Mouse (Mus musculus) heart, adult 2 months (tissue): ENCODE results near the gene Pip4k2c. TPM values are rescaled to one million over a fixed set of nuclear protein-coding genes. Genes with fewer than 3 reads are reported as not detected.

Source experiments
- DNase-seq, 2 experiments: peaks; one replicate each; pipeline ENCODE4 v3.0.0; 2021
- H3K27ac ChIP-seq: fragments of 200-600 bp; 2 replicates; pipeline ENCODE4 v1.8.1; 2022
- H3K27me3 ChIP-seq: fragments of 200-500 bp; 2 replicates; pipeline ENCODE4 v1.6.1; 2012; ENCODE audit warnings: mild to moderate bottlenecking, low read length, inconsistent platforms, mixed read lengths; ENCODE audit not compliant: control insufficient read depth, insufficient read depth
- H3K36me3 ChIP-seq: fragments of 200-500 bp; 2 replicates; pipeline ENCODE4 v1.6.1; 2012; ENCODE audit warnings: low read length, inconsistent platforms; ENCODE audit not compliant: control insufficient read depth, insufficient read depth
- H3K4me1 ChIP-seq: fragments of 200-500 bp; 2 replicates; pipeline ENCODE4 v1.6.1; 2011; ENCODE audit warnings: low read length; ENCODE audit not compliant: control insufficient read depth, insufficient read depth
- H3K4me3 ChIP-seq: fragments of 200-600 bp; 2 replicates; pipeline ENCODE4 v1.8.1; 2022
- H3K79me2 ChIP-seq: fragments of 200-500 bp; replicated peaks from 2 replicates; pipeline ENCODE4 v1.6.1; 2012; ENCODE audit warnings: mild to moderate bottlenecking, inconsistent platforms, low read length, moderate library complexity, mixed read lengths; ENCODE audit not compliant: control insufficient read depth, insufficient read depth
- H3K9ac ChIP-seq: fragments of 200-500 bp; 2 replicates; pipeline ENCODE4 v1.6.1; 2012; ENCODE audit warnings: low read depth, mild to moderate bottlenecking, control low read depth, inconsistent platforms, low read length, mixed read lengths
- CTCF ChIP-seq: fragments of 200-600 bp; IDR thresholded peaks from 2 replicates; pipeline ENCODE4 v1.8.1; 2022; ENCODE audit warnings: antibody characterized with exemption, mild to moderate bottlenecking, moderate library complexity
- EP300 ChIP-seq: fragments of 200-500 bp; IDR thresholded peaks from 2 replicates; pipeline ENCODE4 v1.6.1; 2011; ENCODE audit warnings: low read depth, low read length, control low read depth; ENCODE audit not compliant: insufficient read depth
- POLR2A ChIP-seq: fragments of 200-500 bp; IDR thresholded peaks from 2 replicates; pipeline ENCODE4 v1.6.1; 2011; ENCODE audit warnings: mild to moderate bottlenecking, low read depth, low read length, control low read depth; ENCODE audit not compliant: insufficient read depth
- WGBS: fragments of 180-500 bp; shearing (Covaris S2); methylation state at CpG from one replicate; pipeline ENCODE4 v1.1.7; 2018; 5-methylcytosine and 5-hydroxymethylcytosine counted together
- intact Hi-C: fragments of 180-260 bp; cut with DNase I; formaldehyde crosslinking; loops from one replicate; pipeline ENCODE4 v1.15.1; 2025
- polyA plus RNA-seq: library from polyadenylated mRNA; depleted of rRNA; stranded (reverse); fragments of >200 nt; gene quantifications from 2 replicates; pipeline ENCODE4 v1.2.3, GENCODE M21; 2012
- total RNA-seq, 2 experiments: library from RNA; stranded (reverse); gene quantifications; 2 replicates each; pipeline ENCODE4 v1.2.3; 2021

The Pip4k2c gene
- total and polyA plus RNA-seq, 3 experiments, result 25.7 to 29.0 (median 28.8) TPM

GRCm38 (mm10) chr10:127190398-127191190 is 20.8 kb downstream of the Pip4k2c start:
- H3K4me3 ChIP-seq, result no peak overlapping the region; the same call in 1 of the 2 replicates
- intact Hi-C loops, result no loop called here
- H3K27me3 ChIP-seq, result no peaks in the 10 kb centered on the region
- H3K27ac ChIP-seq, result peak overlapping the region; percentile 79
- DNase-seq, result peak in 1 of 2 experiments; percentile 30
- H3K79me2 ChIP-seq, result no peaks in the 10 kb centered on the region
- no peak for TF ChIP-seq EP300
- no peak; the same call in 1 of the 2 replicates for TF ChIP-seq POLR2A
- TF ChIP-seq CTCF, result no peak
- H3K36me3 ChIP-seq, result no peaks in the 10 kb centered on the region
- WGBS, result 48% methylated on average over 14 of the region's 14 CpGs
- peak overlapping the region; percentile 77 for H3K9ac ChIP-seq
- H3K4me1 ChIP-seq, result peaks cover 1% of the 10 kb centered on the region; the same call in 1 of the 2 replicates

DNA sequence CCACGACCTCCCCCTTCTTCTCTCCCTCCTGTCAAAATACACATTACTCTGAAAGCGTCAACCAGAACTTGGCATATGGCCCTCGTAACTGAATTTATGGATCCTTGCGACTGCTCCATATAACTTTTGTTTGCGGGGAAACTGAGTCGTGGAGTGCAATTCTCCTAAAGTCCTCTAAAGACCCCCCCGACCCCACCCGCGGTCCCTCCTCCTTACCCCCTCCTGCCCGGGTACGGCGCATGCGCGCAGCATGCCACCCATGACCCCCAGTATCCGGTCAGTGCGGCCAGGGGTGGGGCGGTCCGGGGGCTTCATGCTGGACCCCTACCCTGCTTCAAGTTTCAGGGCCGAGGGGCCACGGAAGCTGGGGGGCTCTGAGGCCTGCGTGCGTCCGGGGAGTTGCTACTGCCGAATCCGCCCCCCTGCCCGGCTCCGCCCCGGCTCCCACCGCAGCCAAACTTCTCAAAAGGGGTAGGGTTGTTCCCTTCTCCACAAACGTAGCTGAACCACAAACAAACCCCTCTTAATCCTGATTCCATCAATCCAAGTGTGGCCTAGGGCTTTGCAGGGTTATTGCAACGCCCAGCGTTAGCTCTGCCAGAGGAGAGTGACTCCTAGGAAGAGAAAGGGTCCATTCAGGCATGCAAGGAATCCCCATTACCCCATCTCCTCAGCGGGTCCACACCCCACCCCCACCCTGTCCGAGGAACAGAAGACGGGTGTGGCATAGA is 21.6 kb downstream of the Pip4k2c start, which contains the start of gene Arhgef25:
Gene Arhgef25 (minus strand): TSS at position 433 of the 731 bp plus-strand sequence.
- no peaks in the 10 kb centered on the region for H3K27me3 ChIP-seq
- peak within 1 kb of the TSS; percentile 77 for H3K9ac ChIP-seq
- 8% methylated on average over 33 of the region's 35 CpGs for WGBS
- DNase-seq, result peak; percentile 80 to 83
- TF ChIP-seq POLR2A (no peak; the same call in 1 of the 2 replicates), CTCF (no peak), EP300 (no peak; the same call in 1 of the 2 replicates)
- intact Hi-C loops, result no loop called here
- peak within 1 kb of the TSS; percentile 79 for H3K27ac ChIP-seq
- H3K36me3 ChIP-seq, result no peaks in the 10 kb centered on the region
- peak within 1 kb of the TSS; percentile 66 for H3K4me3 ChIP-seq
- peaks cover 1% of the 10 kb centered on the region for H3K4me1 ChIP-seq
- H3K79me2 ChIP-seq, result no peaks in the 10 kb centered on the region

GRCm38 (mm10) chr10:127189116-127189650 is 22.2 kb downstream of the Pip4k2c start:
- no peaks in the 10 kb centered on the region for H3K27me3 ChIP-seq
- peak overlapping the region; percentile 79 for H3K27ac ChIP-seq
- WGBS, result 1% methylated on average over 25 of the region's 26 CpGs
- peaks cover 1% of the 10 kb centered on the region for H3K4me1 ChIP-seq
- peak overlapping the region; percentile 77 for H3K9ac ChIP-seq
- TF ChIP-seq CTCF, result no peak
- no peak for TF ChIP-seq EP300
- peak; percentile 43 for TF ChIP-seq POLR2A
- H3K4me3 ChIP-seq, result peak overlapping the region; percentile 66
- intact Hi-C loops, result no loop called here
- DNase-seq, result peak; percentile 73 to 76
- H3K79me2 ChIP-seq, result no peaks in the 10 kb centered on the region
- no peaks in the 10 kb centered on the region for H3K36me3 ChIP-seq

- peak overlapping the region; percentile 79 for H3K27ac ChIP-seq
- TF ChIP-seq EP300 (no peak), POLR2A (no peak), CTCF (no peak)
- under 1% methylated on average over 42 of the region's 46 CpGs for WGBS
- DNase-seq, result peak; percentile 81
- peaks cover 1% of the 10 kb centered on the region for H3K4me1 ChIP-seq
- H3K4me3 ChIP-seq, result peak overlapping the region; percentile 66
- no peaks in the 10 kb centered on the region for H3K27me3 ChIP-seq
- no peaks in the 10 kb centered on the region for H3K79me2 ChIP-seq
- H3K36me3 ChIP-seq, result no peaks in the 10 kb centered on the region
- intact Hi-C loops, result no loop called here
- H3K9ac ChIP-seq, result peak overlapping the region; percentile 77
These were observed 22.8 kb downstream of the Pip4k2c start for GRCm38 (mm10) chr10:127188465-127189115.

- TF ChIP-seq POLR2A, result no peak
- TF ChIP-seq EP300, result no peak
- no peak for TF ChIP-seq CTCF
- DNase-seq, result peak in 1 of 2 experiments; percentile 46
- Histone ChIP-seq H3K27ac (no peak overlapping the region; the same call in 1 of the 2 replicates), H3K36me3 (no peaks in the 10 kb centered on the region), H3K27me3 (no peaks in the 10 kb centered on the region), H3K4me1 (peaks cover 1% of the 10 kb centered on the region), H3K79me2 (no peaks in the 10 kb centered on the region), H3K4me3 (peak overlapping the region; percentile 66), H3K9ac (peak overlapping the region; percentile 77)
- intact Hi-C loops, result no loop called here
- WGBS, result 4% methylated on average over 18 of the region's 21 CpGs
These were observed 23.3 kb downstream of the Pip4k2c start for GRCm38 (mm10) chr10:127188079-127188453.
